Mouse (Mus musculus): ENCODE data around the gene Cdh18. TPM values are rescaled to one million over a fixed set of nuclear protein-coding genes. Genes with fewer than 3 reads are reported as not detected.

Cdh18 gene
- polyA plus RNA-seq, 1 experiment from 2014 or later, result 0.08 TPM

DNA sequence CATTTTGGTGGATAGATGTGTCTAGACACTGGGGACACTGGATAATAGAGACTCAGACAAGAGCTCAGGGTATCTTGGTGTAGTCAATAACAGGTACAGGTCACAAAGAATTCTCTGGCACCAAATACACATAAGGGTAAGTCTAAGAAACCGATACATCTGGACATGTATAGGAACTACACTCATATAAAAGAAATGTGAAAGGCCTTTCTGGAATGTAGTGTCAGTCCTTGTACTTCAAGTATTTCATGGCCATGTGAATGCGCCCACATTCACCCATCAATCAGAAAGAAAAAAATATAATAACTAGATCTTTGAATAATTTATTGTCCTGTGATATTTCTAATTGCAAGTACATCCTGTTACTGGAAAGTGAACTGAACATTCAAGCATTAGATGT lies 855.0 kb downstream of the Cdh18 start:
- ATAC-seq (ENCODE audit: low read depth) (no peak), DNase-seq (no peak)
- H3K27me3 ChIP-seq, result no peaks in the 10 kb centered on the region
- H3K4me2 ChIP-seq, result no peak overlapping the region
- H3K9me3 ChIP-seq (replicated peaks), result no peaks in the 10 kb centered on the region
- H3K4me3 ChIP-seq (replicated peaks), result no peak overlapping the region
- no peak overlapping the region for H3K27ac ChIP-seq
- no peaks in the 10 kb centered on the region for H3K4me1 ChIP-seq (replicated peaks)
- no peaks in the 10 kb centered on the region for H3K36me3 ChIP-seq
- no peak overlapping the region for H3K9ac ChIP-seq
- WGBS (ENCODE audit: insufficient replicate concordance), result 63% methylated on average over 2 of the region's 2 CpGs

- 73% methylated on average over 1 of the region's 1 CpGs for whole genome bisulfite sequencing (ENCODE audit: insufficient replicate concordance)
- Histone ChIP-seq H3K4me3 (replicated peaks) (no peak overlapping the region), H3K4me1 (replicated peaks) (no peaks in the 10 kb centered on the region), H3K36me3 (no peaks in the 10 kb centered on the region), H3K9ac (no peak overlapping the region), H3K27ac (no peak overlapping the region), H3K9me3 (replicated peaks) (no peaks in the 10 kb centered on the region), H3K27me3 (no peaks in the 10 kb centered on the region), H3K4me2 (no peak overlapping the region)
- no peak for ATAC-seq (ENCODE audit: low read depth)
- no peak for DNase-seq
These were observed 859.4 kb downstream of the Cdh18 start for GRCm38 (mm10) chr15:23408256-23408655.

DNA sequence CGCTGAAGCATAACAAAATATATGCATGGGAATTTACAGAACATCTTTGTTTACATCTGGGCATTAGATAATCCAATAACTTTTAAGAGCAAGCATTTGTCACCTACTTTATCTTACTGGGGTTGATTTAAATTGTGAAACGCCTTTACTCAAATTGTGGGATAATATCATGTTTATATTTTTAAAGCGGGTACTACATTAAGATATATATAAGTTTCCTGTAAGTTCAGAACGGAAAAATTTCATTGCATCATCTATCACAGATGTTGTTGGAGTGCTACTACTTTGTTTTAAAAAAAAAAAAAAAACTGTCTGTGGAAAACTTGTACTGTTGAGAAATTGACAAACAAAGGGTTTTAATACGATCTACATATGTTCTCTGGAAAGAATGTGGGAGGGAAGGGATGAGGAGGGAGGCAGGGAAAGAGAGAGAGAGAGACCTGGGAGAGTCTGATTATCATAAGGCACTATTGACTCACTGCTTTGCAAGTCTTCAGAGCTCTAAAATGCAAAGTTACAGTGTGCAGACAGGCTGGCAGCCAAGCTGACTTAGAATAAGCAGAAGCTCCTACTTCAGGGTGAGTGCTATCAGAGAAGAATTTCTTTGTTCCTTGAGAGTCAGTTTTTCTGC lies 867.7 kb downstream of the Cdh18 start:
- no peak overlapping the region for H3K27ac ChIP-seq
- H3K4me2 ChIP-seq, result no peak overlapping the region
- H3K9me3 ChIP-seq (replicated peaks), result no peaks in the 10 kb centered on the region
- no peaks in the 10 kb centered on the region for H3K27me3 ChIP-seq
- no peak for DNase-seq
- no peaks in the 10 kb centered on the region for H3K36me3 ChIP-seq
- no peak overlapping the region for H3K9ac ChIP-seq
- 58% methylated on average over 5 of the region's 5 CpGs for WGBS (ENCODE audit: insufficient replicate concordance)
- ATAC-seq (ENCODE audit: low read depth), result no peak
- H3K4me1 ChIP-seq (replicated peaks), result no peaks in the 10 kb centered on the region
- H3K4me3 ChIP-seq (replicated peaks), result no peak overlapping the region

DNA sequence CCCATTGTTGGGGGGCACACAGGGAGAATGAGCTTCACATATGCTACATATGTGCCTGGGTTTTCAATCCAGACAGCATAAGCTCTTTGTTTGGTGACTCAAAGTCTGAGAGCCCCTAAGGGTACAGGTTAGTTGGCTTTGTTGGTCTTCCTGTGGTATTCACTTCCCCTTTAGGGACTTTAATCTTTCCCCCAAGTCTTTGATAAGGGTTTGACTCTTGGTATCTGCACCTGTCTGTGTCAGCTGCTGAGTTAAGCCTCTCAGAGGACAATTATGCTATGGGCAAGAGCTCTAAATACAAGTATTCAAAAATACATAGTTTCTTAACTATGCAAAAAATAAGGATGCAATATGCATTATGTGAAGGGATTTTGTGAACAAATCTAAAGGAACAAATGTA lies 869.3 kb downstream of the Cdh18 start:
- H3K4me2 ChIP-seq, result no peak overlapping the region
- no peak for DNase-seq
- no peak overlapping the region for H3K4me3 ChIP-seq (replicated peaks)
- no peak overlapping the region for H3K27ac ChIP-seq
- H3K36me3 ChIP-seq, result no peaks in the 10 kb centered on the region
- no peaks in the 10 kb centered on the region for H3K4me1 ChIP-seq (replicated peaks)
- ATAC-seq (ENCODE audit: low read depth), result no peak
- no peak overlapping the region for H3K9ac ChIP-seq
- no peaks in the 10 kb centered on the region for H3K27me3 ChIP-seq
- no peaks in the 10 kb centered on the region for H3K9me3 ChIP-seq (replicated peaks)

DNA sequence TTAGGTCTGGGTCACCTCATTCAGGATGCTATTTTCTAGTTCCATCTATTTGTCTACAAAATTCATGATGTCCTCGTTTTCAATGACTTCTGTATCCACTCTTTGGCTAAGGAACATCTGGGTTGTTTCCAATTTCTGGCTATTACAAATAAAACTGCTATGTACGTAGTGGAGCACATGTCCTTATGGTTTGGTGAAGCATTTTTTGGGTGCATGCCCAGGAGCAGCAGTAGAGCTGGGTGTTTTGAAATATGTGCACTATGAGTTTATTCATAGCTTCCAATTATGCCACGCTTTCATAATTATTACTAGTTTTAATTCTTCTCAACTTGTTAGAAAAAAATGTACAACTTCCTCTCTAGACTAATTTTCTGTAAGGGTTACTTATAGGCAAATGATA lies 871.2 kb downstream of the Cdh18 start:
- no peaks in the 10 kb centered on the region for H3K36me3 ChIP-seq
- H3K4me2 ChIP-seq, result no peak overlapping the region
- H3K4me1 ChIP-seq (replicated peaks), result no peaks in the 10 kb centered on the region
- no peak overlapping the region for H3K9ac ChIP-seq
- H3K27ac ChIP-seq, result no peak overlapping the region
- H3K27me3 ChIP-seq, result no peaks in the 10 kb centered on the region
- no peak overlapping the region for H3K4me3 ChIP-seq (replicated peaks)
- DNase-seq (no peak), ATAC-seq (ENCODE audit: low read depth) (no peak)
- 57% methylated on average over 3 of the region's 3 CpGs for WGBS (ENCODE audit: insufficient replicate concordance)
- H3K9me3 ChIP-seq (replicated peaks), result no peaks in the 10 kb centered on the region

DNA sequence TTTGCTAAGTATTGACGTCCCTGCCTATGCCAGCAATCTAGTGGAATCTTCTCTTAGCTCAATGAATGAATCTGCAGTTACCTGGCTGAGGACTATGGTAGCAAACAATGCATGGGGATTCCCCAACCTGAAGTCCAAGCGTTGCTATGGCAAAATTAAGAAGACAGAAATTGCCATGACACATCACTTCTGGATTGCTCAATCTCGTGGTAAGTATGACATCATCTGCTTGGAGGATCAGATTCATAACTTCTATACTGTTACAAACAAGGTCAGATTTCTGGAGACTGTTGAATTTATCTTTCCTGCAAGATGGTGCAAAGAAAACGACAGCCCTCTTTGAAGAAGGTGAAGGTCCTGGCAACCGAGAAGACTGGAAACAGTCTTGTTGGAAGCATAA lies 881.2 kb downstream of the Cdh18 start:
- Histone ChIP-seq H3K9me3 (replicated peaks) (no peaks in the 10 kb centered on the region), H3K4me2 (no peak overlapping the region), H3K36me3 (no peaks in the 10 kb centered on the region), H3K27me3 (no peaks in the 10 kb centered on the region), H3K4me1 (replicated peaks) (no peaks in the 10 kb centered on the region), H3K27ac (no peak overlapping the region), H3K9ac (no peak overlapping the region), H3K4me3 (replicated peaks) (no peak overlapping the region)
- ATAC-seq (ENCODE audit: low read depth) (no peak), DNase-seq (no peak)
- WGBS (ENCODE audit: insufficient replicate concordance), result 62% methylated on average over 5 of the region's 5 CpGs

GRCm38 (mm10) chr15:23448542-23448941 lies 899.7 kb downstream of the Cdh18 start:
- ATAC-seq (ENCODE audit: low read depth), result no peak
- no peak for DNase-seq
- Histone ChIP-seq H3K27ac (no peak overlapping the region), H3K36me3 (no peaks in the 10 kb centered on the region), H3K27me3 (no peaks in the 10 kb centered on the region), H3K9me3 (replicated peaks) (no peaks in the 10 kb centered on the region), H3K4me1 (replicated peaks) (no peaks in the 10 kb centered on the region), H3K4me2 (no peak overlapping the region), H3K4me3 (replicated peaks) (no peak overlapping the region), H3K9ac (no peak overlapping the region)
- WGBS (ENCODE audit: insufficient replicate concordance), result 43% methylated on average over 1 of the region's 1 CpGs

DNA sequence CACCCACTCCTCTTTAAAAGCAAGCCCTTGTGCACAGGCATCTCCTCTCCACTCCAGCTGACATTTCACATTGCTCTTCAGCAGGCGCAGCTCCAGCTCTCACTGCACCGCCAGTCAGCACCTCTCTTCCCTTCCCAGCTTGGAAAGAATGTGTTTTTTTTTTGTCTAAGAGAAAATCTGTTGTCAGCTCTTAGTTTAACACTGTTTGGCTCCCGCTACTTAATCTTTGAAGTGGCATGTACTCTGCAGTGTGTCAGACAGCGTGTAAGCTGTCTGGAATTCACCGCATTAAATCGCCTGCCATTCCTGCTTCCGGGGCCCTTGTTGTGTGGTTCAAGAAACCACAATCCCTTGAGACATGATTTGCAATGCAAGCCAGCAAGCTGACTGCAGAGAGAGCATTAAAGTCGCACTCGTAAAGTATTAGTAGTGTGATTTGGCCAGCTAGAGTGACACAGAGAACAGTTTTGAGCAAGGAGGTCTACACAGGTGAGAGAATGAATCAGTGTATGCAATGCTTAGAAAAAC lies 903.3 kb downstream of the Cdh18 start:
- no peak overlapping the region for H3K4me3 ChIP-seq (replicated peaks)
- H3K36me3 ChIP-seq, result no peaks in the 10 kb centered on the region
- no peaks in the 10 kb centered on the region for H3K4me1 ChIP-seq (replicated peaks)
- DNase-seq, result no peak
- no peak for ATAC-seq (ENCODE audit: low read depth)
- H3K4me2 ChIP-seq, result no peak overlapping the region
- no peaks in the 10 kb centered on the region for H3K9me3 ChIP-seq (replicated peaks)
- H3K9ac ChIP-seq, result no peak overlapping the region
- H3K27me3 ChIP-seq, result no peaks in the 10 kb centered on the region
- no peak overlapping the region for H3K27ac ChIP-seq
- 54% methylated on average over 9 of the region's 9 CpGs for WGBS (ENCODE audit: insufficient replicate concordance)

DNA sequence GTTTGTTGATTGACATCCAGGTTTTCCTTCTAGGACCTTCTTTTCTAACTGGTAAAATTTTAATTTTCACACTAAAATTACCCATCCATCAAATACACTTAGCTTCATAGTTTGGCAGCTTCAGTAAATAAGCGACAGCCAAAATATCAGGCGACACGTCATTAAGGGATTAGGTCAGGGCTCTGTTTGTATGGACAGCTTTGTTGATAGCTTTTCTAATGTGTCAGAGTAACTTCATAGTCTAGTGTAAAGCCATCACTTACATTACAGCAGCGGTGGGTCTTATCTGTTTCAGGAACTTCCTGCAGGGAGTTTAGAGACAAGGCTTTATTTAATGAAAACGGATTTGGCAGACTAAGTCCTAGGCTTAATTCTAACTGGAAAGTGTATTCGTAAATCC lies 904.5 kb downstream of the Cdh18 start:
- ATAC-seq (ENCODE audit: low read depth) (no peak), DNase-seq (no peak)
- Histone ChIP-seq H3K4me2 (no peak overlapping the region), H3K27me3 (no peaks in the 10 kb centered on the region), H3K4me3 (replicated peaks) (no peak overlapping the region), H3K9me3 (replicated peaks) (no peaks in the 10 kb centered on the region), H3K9ac (no peak overlapping the region), H3K4me1 (replicated peaks) (no peaks in the 10 kb centered on the region), H3K27ac (no peak overlapping the region), H3K36me3 (no peaks in the 10 kb centered on the region)
- WGBS (ENCODE audit: insufficient replicate concordance), result 66% methylated on average over 6 of the region's 6 CpGs

DNA sequence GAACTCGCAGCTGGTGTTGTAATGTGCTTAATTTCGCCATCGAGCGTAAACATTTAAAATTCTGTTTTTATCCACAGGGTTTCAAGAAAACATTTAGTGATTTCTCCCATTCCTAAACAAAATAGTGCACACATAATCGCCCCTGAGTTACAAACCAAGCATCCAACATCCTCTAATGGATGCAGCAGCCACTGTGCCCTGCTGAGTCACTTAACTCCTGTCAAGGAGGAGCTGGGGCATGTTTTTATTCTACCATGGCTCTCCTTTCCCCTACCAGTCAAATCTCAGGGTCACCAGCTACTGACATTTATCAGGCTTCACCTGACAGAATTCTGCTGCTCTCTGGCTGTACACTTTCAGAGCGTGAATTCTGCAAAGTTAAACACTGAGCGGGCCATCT lies 906.5 kb downstream of the Cdh18 start:
- no peak overlapping the region for H3K9ac ChIP-seq
- H3K27me3 ChIP-seq, result no peaks in the 10 kb centered on the region
- H3K4me2 ChIP-seq, result no peak overlapping the region
- no peaks in the 10 kb centered on the region for H3K4me1 ChIP-seq (replicated peaks)
- H3K27ac ChIP-seq, result no peak overlapping the region
- 72% methylated on average over 7 of the region's 7 CpGs for WGBS (ENCODE audit: insufficient replicate concordance)
- no peaks in the 10 kb centered on the region for H3K9me3 ChIP-seq (replicated peaks)
- no peak for ATAC-seq (ENCODE audit: low read depth)
- DNase-seq, result no peak
- no peak overlapping the region for H3K4me3 ChIP-seq (replicated peaks)
- no peaks in the 10 kb centered on the region for H3K36me3 ChIP-seq

DNA sequence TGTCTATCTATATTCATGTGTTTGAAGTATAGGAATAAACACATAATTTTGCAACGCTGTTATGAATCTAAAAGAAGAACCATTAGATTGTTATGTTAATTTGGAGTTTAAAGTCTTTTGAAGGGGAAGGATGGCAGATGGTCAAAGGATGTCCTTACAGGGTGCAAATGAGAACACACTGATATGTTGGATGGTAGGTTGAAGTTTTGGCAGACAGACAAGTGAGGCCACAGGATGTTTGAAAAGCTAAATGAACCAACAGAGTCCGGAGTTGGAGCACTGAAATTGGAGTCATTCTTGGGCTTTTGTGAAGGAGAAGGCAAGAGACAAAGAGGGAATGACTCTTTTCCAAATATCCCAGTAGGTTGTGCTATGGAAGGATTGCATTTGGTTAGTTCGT lies 908.6 kb downstream of the Cdh18 start:
- no peak overlapping the region for H3K4me3 ChIP-seq (replicated peaks)
- H3K27ac ChIP-seq, result no peak overlapping the region
- no peak overlapping the region for H3K9ac ChIP-seq
- H3K27me3 ChIP-seq, result no peaks in the 10 kb centered on the region
- DNase-seq (no peak), ATAC-seq (ENCODE audit: low read depth) (no peak)
- H3K36me3 ChIP-seq, result no peaks in the 10 kb centered on the region
- H3K4me1 ChIP-seq (replicated peaks), result no peaks in the 10 kb centered on the region
- H3K4me2 ChIP-seq, result no peak overlapping the region
- no peaks in the 10 kb centered on the region for H3K9me3 ChIP-seq (replicated peaks)
- 41% methylated on average over 3 of the region's 3 CpGs for WGBS (ENCODE audit: insufficient replicate concordance)
